Mouse (Mus musculus) cerebellum, postnatal 4 days (tissue): ENCODE measurements around the gene Olfr374.

Experiments
- DNase-seq, 2 experiments: peaks; one replicate each; pipeline ENCODE4 v3.0.0; 2022; ENCODE audit warnings: low spot score in 2 of 2, mixed read lengths in 1 of 2

The Olfr374 gene

GRCm38 (mm10) chr8:72135446-72136301, 28.8 kb downstream of the Olfr374 start:
- DNase-seq: peak in 1 of 2 experiments; percentile 45

DNA sequence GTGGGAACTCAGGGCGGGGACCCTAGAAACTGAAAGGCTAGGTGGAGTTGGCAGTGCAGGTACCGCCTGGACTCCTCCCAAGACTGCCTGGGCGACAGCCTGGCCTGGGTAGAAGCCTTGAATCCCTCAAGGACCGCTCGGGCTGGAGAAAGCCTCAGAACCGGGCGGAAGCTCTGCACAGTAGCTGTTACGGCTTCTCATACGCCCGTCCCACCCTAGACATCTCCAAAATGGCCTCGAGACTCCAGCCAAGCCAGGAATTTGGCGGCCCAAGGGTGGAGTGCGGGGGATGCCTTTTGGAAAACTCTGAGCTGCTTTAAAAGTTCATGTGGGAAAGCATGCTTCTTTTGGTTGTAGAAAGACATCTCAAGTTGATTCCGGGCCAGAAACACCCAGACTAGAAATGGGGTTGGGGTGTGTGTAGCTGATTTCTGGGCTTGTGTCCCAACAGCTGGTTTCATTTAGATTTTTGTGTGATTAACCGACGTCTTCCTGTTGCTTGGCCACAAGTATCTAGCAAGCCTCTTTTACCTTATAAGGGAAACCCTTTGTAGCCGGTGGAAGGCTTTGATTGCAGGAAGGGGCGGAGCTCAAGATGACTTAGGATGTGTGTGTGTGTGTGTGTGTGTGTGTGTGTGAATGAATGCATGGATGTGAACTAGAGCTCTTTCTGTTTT, 29.6 kb downstream of the Olfr374 start:
- no peak for DNase-seq

DNA sequence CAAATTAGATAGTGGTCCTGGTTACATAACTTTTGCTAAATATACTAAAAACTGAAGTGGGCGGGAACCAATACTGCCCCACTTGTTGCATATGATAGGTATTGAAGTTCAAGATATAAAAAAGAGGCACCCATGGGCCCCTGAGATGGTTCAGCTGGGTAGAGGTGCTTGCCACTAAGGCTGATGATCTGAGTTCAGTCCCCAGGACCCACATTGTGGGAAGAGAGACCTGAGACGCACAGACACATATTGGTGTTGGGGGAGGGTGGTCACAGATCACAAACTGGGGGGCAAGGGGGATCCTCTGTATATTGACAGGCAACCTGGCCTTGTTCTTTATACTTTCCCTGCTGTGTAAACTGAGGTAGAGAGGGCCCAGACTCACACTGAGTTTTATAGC, 30.6 kb downstream of the Olfr374 start:
- no peak for DNase-seq

GRCm38 (mm10) chr8:72138456-72138855, 31.6 kb downstream of the Olfr374 start:
- DNase-seq: no peak

GRCm38 (mm10) chr8:72143256-72143824, 36.5 kb downstream of the Olfr374 start:
- no peak for DNase-seq

- DNase-seq: no peak
Observed at GRCm38 (mm10) chr8:72144345-72144975, 37.6 kb downstream of the Olfr374 start.

DNA sequence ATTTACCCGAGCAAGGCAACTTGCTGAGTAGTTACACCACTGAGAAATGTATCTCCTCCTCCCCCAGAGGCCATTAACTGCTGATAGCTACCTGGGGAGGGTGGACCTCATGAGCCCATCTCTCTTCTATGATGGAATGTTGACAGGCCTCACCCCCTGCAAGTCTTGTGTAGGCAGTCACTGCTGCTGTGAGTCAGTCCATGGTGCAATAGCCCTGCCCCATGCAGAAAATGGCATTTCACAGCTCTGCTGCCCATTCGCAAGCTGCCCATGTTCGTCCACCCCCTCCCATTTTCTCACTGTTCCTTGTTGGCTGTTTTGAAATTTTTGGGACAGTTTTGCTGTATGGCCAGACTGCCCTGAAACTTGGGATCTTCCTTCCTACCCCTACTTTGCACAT, 38.7 kb downstream of the Olfr374 start:
- no peak for DNase-seq

DNA sequence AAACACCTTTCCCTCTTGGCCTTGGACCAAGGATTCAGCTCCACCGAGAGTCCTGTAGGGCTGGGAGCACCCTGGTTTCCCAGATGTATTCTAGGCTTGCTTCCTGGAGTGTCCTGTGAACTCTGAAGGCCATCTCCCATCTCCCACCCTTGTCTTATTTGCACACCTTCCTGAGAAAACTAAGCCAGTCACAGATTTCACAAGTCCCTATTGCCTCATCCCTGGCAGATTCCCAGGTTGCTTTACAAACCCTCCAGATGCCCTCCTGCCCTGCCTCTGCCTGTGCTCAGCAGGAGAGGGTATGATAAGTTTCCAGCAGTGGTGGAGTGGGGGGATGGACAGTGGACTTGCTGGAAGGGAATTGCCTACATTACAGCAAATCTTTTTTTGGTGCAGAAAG, 39.2 kb downstream of the Olfr374 start:
- no peak for DNase-seq

DNA sequence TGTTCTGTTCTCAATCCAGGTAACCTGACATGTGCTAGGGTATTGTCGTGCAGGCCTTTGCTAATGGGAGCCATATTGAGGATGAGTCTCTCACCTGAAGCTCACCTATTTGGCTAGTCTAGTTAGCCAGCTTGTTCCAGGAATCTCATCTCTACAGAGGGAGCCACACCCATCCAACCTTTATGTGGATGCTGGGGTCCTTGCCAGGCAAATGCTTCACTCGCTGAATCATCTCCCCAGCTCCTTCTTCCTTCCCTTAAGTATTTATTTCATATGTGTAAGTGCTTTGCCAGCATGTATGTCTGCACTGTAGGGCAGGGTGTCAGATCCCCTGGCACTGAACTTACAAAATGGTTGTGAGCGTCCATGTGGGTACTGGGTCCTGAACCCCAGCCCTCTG, 39.7 kb downstream of the Olfr374 start:
- DNase-seq: no peak

GRCm38 (mm10) chr8:72147266-72147665, 40.4 kb downstream of the Olfr374 start:
- DNase-seq: no peak

GRCm38 (mm10) chr8:72149056-72149455, 42.2 kb downstream of the Olfr374 start:
- DNase-seq: no peak

DNA sequence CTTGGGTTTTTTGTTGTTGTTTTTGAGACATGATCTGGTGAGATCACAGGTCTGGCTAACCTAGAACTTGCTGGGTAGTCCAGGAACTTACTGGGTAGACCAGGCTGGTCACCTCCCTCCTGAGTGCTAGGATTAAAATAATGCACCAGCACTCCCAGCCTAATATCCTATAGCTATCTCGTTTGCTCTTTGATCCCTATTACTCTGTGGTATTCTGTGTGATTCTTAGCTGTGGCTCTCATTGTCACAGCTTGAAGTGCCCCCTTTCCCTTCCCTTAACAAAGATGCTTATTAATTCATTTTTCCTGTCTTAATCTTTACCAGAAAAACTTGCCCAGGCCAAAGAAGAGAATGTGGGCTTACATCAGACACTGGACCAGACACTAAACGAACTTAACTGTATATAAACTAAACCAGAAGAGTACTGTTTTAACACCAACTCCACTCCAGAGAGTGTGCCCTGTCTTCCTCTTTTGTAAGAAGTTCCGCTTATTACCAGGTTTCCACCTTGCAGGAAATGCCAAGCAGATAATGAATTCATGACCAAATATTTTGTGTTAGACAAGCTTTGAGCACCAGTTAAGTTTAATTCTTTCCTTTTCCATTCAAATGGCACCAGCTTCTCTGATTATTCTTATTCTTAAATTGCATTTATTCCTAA, 44.7 kb downstream of the Olfr374 start:
- DNase-seq: no peak

DNA sequence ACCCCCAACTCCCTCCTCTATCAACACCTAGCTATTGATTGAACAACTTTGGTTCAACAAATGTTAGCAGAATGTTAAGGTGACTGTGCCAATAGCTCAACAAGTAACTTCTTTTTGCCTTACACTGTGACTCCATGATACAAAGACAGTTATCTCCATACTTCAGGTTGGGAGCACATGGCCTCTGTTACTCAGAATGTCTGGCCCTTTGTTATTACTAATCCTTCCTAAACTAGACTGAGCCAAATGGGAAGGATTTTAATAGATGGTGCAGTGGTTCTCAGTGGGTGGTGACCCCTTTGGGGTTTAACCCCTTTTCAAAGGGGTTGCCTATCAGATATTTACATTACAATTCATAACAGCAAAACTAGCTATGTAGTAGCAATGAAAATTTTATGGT, 46.5 kb downstream of the Olfr374 start:
- DNase-seq: no peak

GRCm38 (mm10) chr8:72158096-72158495, 51.3 kb downstream of the Olfr374 start:
- no peak for DNase-seq

- no peak for DNase-seq
Observed at GRCm38 (mm10) chr8:72158726-72159125, 51.9 kb downstream of the Olfr374 start.

DNA sequence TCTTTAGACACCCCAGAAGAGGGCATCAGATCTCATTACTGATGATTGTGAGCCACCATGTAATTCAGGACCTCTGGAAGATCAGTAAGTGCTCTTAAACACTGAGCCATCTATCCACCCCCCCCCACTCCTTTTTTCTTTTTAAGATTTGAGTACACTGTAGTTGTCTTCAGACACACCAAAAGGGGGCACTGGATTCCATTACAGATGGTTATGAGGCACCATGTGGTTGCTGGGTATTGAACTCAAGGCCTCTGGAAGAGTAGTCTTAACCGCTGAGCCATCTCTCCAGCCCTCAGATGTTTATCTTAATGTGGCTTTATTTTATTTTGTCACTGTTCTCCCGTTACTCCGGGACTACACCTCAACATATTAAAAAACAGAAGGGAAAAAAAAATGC, 53.2 kb downstream of the Olfr374 start:
- DNase-seq: no peak

DNA sequence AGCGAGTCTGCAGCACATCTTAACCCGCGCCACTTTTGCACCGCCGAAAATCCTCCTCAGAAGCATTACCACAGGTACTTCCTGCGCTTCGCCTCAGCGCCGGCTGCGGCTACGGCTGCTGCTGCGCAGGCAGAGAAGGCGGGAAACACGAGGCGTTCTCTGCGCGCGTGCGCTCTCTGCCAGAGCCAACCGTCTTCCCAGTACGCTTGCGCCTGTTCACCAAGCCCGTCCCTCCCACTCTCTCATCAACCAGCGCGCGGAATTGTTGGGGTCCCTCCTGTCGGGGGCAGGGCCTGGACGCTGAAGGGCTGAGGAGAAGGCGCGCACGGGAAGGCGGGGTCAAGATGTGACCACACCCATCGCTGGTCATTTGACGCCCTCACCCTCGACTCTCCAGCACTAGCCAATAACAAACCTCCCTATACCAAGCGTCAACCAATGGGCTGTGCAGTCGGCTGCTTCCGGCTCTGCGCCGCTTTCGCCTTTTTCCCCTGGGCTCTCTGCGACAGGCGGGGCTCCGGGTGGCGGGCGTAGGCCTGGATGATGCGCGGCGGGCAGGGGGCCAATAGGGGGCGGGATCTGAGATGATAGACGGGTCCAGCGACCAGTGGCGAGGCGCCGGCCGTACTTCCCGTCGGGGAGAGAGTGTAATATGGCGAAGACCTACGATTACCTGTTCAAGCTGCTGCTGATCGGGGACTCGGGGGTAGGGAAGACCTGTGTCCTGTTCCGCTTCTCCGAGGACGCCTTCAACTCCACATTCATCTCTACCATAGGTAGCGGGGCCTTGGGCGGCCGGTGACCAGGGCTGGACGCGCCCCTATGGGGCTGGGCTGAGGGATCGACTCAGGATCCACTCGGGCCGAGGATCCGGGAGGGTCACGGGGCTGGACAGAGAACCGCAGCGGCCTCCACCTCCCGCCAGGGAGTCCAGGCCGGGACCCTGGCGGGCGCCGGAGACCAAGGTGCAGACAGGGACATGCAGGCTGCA, 54.2 kb downstream of the Olfr374 start, which contains the start of gene Rab8a:
Rab8a (plus strand) TSS at position 494 of the 991 bp plus-strand sequence.
- DNase-seq: peak; percentile 100

GRCm38 (mm10) chr8:72162821-72163220, 56.0 kb downstream of the Olfr374 start:
- DNase-seq: no peak
